Mouse (Mus musculus): ENCODE results near the gene Cept1.

DNA sequence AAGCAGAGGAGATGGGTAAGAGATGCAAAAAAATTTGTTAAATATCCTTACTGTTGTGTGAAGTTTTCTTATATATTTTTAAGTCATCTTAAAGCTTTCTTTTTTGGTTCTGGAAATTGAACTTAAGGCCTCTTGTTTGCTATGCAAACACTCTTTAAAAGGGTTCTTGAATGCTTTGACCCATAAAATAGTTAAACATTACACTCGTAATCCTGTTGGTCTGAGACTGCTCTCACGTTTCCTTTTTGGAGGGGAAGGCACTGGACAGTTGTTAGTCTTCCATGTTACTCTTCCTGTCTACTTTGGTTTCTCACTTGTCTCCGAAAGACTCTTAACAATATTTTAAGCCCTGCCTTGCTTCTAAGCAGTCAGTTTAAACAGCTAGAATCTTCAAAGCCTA is 1.4 kb upstream of the Cept1 start:
- TF ChIP-seq CTCF (IDR thresholded peaks at IDR 0.05; ENCODE audit: borderline replicate concordance, extremely low read depth, insufficient read depth, insufficient read length) (no peak), POLR2A (IDR thresholded peaks at IDR 0.05; ENCODE audit: borderline replicate concordance, extremely low read depth, insufficient read depth, insufficient read length, poor library complexity, severe bottlenecking) (no peak)

Data from brain, embryonic 14.5 days (tissue).